Mouse (Mus musculus) bone marrow, adult 2 months (tissue): ENCODE measurements around the gene Ppp2r3a.

Experiments used
- CTCF ChIP-seq: fragments of 200-500 bp; IDR thresholded peaks from 2 replicates; pipeline ENCODE4 v1.5.1; 2011; ENCODE audit warnings: low read length, control low read depth; ENCODE audit not compliant: control insufficient read depth, insufficient read depth
- POLR2A ChIP-seq: fragments of 200-500 bp; IDR thresholded peaks from 2 replicates; pipeline ENCODE4 v1.6.1; 2011; ENCODE audit warnings: low read depth, mild to moderate bottlenecking, control low read depth, low read length, borderline replicate concordance; ENCODE audit not compliant: control insufficient read depth

- TF ChIP-seq CTCF, result no peak
- no peak for TF ChIP-seq POLR2A
These were observed 19.6 kb downstream of the Ppp2r3a start for GRCm38 (mm10) chr9:101232034-101232433.
